Mouse (Mus musculus) fat pad, adult 2 months (tissue): ENCODE measurements around the gene Stard10.

ENCODE experiments used
- DNase-seq: peaks from one replicate; pipeline ENCODE4 v3.0.0-alpha.2; 2011; ENCODE audit warnings: low read depth, low spot score; ENCODE audit errors: extremely low read depth

Stard10 gene

GRCm38 (mm10) chr7:101395471-101395870, 78.6 kb downstream of the Stard10 start:
- no peak for DNase-seq
